Mouse (Mus musculus): ENCODE measurements at regions not wholly inside any gene's neighbourhood (a gene's known extent, or its start where the extent isn't known, plus 50 kb on each side); places are given as distances from the start of the nearest gene placed in this dataset.

DNA sequence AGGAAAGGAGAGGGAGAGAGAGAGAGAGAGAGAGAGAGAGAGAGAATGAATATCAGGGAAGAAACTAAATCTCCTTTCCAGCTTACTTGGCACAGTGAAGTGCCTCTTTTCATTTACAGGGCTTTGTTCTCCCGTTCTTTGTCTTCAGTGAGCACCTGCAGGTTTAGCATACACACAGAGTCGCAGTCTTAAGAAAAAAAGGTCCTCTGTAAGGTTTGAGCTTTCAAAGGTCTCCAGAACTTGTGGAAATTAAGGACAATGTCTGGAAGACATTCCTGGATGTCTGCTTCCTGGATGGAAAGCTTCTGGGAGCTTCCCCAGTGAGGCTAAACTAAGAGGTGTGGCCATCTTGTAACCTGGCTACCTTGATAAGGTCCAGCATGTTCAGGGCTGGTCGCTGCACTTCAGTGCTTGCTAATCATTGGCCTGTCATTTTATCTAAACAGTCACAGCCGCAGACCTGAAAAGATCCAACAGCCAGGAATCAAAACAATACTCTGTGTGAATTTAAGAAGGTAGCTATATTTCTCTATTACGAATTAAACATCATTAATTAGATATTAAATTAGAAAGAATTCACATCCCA lies 113.1 kb upstream of the Ralgapa2 start:
- no peak for DNase-seq (ENCODE audit: low spot score)

DNA sequence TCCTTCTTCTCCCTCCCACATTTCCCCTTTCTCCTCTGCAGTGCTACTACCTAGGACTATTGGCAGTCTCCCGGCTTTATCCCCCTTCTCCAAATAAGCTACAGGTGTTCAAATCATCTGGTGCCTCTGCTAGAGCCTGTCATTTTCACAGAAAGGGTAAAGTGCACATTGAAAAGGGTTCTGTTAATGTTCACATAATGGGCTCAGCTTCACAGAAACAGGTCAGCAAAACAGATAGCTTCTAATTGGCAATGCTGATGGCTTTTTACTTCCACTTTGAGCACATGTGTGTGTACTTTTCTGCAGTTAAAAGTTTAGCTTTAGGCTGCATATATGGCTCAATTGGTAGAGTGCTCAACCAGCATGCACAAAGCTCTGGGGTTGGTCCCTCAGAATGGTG lies 114.4 kb upstream of the Ralgapa2 start:
- DNase-seq (ENCODE audit: low spot score): no peak

DNA sequence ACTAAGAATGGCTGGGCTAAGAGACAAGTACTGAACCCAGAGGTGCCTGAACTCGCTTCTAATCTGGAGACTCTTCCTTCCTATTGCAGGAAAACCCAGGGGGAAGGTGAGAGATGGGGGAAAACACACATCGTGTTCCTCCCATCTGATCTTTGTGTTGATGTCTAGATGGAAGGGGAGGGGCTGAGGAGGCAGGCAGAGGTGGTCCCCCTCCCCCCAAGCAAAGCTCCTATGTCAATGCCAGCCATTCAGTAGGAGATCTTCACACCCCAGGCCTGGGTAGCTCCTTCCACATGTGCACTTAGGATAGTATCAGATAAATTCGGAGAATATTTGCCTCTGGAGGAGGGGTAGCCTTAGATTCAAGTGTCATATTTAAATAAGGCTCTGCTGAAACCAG lies 118.0 kb upstream of the Ralgapa2 start:
- DNase-seq (ENCODE audit: low spot score): no peak

DNA sequence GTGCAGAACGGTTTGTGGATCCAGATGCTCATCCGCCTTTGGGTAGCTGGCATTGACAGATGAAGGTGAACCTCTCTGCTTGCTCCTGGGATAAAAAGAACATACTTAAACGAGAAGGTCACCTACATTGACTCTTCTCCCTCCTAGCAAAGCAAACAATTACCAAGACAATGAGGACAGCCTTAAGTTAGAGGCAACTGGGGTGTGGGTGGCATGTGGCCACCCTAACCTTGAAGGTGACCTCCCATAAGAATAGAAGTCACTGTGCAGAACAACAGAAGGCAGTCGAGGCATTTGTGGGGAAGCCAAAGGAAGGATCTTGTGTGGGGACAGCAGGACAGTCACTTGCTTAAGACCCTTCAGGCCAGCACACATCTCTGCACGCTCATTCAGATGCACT lies 119.0 kb upstream of the Ralgapa2 start:
- no peak for DNase-seq (ENCODE audit: low spot score)

DNA sequence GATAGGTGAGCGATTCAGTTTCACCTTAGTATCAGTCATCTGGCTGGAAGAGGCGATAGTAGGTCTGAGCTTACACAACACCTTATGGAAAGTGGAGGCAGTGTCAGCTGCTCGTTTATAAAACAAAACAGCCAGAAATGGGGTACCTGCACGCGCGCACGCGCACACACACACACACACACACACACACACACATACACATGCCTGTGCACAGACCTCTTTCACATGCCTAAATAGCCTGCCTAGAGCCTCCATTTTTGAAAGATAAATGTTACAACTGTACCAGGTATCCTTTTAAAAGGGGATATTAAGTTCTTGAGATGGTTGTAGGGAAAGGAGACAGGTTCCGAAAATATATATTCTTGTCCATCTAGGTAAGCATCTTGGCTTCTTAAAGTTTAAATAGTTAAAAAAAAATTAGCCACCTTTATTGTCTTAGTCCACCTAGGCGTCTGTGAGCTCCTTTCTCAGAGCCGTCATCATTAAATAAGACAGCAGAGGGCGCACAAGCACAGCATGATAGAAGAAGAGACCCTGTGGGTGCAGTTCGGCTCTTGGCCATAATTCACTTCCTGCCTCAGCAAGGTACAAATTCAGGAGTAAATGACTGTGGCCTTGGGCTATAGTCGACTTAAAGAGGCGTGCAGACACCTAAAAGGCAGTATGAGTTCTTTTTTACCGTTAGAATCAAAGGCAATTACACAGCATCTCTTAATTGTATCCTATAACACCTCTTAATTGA lies 121.4 kb upstream of the Ralgapa2 start:
- DNase-seq (ENCODE audit: low spot score): peak; percentile 59

DNA sequence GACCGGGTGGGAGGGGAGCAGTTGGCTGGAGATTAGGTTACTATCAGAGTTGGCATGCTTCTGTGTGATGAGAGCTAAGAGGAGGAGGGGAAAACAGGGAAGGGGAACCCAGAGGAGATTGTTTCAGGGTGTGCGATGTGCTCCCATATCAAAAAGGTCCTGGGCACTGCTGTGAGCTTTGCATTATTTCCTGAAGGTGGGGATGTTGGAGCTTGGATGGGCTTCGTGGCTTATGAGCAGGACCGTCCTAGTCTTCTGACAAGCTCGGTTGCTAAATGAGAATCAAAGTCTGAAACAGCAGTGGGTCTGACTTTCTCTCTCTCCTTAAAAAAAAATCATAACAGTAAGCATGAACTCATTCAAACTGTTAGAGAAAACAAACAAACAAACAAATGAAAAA lies 125.4 kb upstream of the Ralgapa2 start:
- no peak for DNase-seq (ENCODE audit: low spot score)

DNA sequence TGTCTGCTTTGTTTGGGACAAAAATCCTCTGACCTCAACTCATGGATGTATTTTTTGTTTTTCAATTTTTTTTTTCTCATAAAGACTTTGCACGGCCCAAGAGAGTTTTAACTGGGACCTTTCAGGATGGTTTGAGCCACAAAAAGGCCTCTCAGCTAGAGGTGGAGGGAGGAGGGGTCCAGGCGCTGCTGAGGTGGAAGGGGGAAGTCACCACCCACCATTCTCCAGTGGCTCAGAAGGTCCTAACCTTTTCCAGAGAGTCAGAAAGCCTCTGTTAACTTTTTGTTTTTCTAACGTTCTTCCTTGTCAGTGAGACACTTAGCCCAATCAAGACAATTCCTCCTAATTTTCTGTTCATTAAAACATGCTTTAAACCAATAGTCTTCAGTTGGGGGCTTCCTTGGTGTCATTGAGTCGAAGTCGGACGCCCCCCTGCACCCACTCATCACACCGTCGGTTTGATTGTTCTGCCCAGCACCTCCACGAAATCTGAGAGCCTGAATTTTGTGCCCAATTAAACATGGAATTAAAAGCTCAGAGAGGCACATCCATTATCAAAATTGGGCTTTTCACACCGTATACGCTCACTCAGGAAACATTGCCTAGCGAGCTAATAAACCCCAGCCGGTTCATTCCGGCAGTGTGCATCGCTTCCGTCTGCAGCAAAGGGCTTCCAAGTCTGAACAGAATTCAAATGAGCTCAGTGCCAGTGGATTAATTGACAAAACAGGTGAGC lies 134.3 kb upstream of the Ralgapa2 start:
- DNase-seq (ENCODE audit: low spot score): no peak

DNA sequence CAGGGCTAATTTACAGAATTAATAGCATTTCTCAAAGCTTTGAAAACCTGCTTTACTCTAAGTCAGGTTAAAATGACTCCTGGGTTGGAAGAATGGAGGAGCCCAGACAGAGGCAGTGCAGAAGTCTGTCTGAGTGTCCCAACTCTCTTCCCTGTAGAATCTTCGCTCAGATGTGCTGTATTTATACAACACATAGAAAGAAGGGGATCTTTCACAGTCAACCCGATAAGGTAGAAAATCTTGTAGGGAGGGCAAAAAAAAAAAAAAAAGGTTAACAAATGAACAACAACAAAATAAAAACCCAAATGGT lies 134.8 kb upstream of the Ralgapa2 start:
- DNase-seq (ENCODE audit: low spot score): no peak

DNA sequence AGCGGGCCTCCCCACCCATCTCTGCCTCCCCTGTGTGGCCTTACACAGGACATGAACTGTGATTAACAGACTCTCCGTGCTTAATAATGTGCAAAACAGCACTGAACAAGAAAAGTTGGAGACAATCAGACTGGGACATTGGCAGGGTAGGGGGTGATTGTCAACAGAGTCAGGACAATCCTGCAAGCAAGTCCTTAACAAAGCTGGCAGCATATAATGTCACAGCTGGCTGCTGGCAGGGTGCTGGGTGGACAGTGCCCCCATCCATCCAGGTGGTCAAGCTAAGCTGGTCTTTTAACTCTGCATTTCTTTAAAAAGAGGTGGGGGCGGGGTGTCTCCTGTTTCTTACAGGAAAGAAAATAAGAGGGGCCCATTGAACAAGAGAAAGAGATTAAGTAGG lies 149.2 kb upstream of the Ralgapa2 start:
- no peak for DNase-seq (ENCODE audit: low spot score)

DNA sequence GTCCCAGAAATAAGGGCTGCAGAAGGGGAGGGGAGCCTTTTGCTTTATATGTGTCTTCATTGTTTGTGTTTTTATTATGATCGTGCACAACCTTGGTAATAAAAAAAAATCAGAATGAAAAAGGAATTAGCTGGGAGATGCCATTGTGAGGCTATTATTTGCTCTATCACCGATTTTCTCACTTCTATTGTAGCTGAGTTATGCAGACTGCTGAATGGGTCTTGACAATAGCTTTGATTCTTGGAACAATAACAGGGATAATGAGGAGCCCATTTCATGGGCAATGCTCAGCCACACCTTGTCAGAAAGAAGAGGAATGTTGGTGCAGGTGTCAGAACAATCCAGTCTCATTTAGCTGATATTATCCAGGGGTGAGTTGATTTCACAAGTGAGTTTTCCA lies 160.6 kb upstream of the Ralgapa2 start:
- DNase-seq (ENCODE audit: low spot score): no peak

DNA sequence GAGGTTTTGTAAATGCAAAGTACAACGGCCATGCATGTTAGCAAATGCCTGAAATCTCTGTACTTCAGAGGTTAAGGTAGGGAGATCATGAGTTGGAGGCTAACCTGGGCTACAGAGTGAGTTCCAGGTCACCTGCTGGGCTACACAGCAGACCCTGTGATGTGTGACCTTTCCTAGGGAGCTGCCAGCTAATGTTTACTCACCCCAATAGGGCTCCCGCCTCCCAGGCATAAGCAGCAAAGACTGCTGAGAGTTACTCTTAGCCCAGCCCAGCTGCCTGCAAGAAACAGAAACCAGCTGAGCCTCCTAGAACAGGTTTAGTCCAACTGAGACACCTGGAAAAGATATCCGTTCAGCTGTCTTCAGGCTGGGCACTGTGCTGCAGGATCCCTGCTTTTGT lies 169.8 kb upstream of the Ralgapa2 start:
- DNase-seq (ENCODE audit: low spot score): no peak

DNA sequence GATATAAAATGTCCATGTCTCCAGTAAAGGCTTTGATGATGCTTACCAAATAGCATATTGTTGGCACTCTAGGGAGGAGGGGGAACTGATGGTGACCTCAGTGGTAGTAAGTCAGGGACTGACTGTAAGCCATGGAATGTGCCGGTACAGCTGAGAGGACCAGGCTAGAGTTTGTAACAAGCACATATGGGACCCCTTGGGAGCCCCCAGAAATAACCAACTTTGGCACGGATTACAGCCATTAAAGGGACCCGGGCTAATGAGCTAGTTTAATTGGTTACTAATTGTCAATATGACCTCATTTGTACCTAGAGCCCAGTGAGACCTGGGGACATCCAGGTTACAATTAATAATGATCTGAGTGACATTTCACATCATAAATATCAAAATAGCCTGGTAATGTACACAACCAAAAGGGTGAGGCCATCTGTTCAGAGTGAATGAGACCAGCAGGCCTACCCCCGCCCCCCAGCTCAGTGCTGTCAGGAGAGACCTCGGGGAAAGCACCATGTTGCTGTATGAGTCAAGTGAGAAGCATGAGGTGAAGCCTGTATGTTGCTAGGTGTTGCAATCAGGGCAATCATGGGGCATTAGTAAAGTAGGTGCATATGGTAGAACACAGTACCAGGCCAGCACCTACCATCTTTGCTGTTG lies 169.7 kb upstream of the Kiz start:
- DNase-seq (ENCODE audit: low spot score): no peak

DNA sequence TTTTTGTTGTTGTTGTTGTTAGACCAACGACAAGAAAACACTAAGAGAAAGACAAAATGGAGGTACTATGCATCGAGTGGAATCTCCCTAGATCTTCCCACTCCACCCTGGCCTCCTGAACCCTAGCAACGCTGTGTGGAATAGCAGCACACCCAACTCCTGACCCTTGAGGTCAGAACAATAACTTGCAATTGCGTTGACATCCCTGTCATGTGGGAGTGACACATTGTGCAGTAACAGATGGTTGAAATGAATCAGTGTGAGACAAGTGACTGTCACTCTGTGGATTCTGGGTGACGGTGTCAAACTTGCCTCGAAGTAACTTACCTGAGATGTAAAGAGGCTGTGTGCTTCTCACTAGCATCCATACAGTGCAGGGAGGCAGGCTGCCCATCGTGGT lies 167.1 kb upstream of the Kiz start:
- DNase-seq (ENCODE audit: low spot score): no peak

DNA sequence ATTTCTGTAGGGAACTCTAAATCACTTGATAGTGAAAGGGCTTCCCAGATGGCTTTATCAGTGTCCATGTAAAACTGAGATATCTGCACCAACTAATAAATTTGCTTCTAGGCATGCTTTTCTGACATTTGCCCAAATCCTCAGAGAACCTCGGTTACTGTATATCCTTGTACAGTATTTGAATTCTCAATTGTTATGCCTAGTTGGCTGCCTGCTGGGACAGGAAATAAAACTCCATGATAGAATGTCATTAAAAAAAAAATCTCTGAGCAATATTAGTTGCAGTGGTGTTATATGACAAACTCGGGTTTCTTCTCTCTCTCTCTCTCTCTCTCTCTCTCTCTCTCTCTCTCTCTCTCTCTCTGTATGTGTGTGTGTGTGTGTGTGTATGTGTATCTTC lies 162.2 kb upstream of the Kiz start:
- no peak for DNase-seq (ENCODE audit: low spot score)

DNA sequence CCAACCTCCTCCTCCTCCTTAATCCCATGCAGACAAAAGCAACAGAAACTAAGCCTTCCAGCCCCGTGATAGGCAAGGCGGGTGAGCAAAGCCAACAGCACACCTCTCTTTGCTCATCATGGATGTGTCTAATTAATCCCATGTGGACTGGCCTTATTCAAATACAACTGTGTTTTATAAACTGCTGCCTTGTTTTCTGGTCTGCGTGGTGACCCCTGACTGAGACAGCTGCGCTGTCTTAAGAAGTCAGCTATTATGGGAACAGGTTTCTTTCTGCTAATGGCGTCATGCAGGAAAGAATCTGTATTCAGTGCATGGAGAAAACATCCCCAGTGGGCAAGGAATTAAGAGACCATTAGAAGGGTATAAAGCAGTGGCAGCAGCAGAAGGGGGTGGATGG lies 161.6 kb upstream of the Kiz start:
- no peak for DNase-seq (ENCODE audit: low spot score)

DNA sequence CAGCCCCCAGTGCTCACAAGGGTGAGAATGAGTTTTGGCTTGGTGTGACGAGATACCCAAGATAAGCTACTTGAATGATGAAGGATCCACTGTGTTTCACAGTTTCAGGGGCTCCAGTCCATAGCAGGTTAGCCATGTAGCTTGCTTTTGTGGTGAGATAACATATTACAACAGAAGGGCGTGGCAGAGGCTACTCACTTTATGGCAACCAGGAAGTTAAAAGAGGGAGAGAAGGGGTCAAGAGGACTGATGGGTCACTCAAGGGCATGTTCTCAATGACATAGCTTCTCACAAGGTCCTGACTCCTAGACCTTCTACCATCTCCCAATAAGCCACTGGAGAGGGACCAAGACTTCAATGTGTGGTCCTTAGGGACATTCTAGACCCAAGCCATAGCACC lies 159.4 kb upstream of the Kiz start:
- no peak for DNase-seq (ENCODE audit: low spot score)

DNA sequence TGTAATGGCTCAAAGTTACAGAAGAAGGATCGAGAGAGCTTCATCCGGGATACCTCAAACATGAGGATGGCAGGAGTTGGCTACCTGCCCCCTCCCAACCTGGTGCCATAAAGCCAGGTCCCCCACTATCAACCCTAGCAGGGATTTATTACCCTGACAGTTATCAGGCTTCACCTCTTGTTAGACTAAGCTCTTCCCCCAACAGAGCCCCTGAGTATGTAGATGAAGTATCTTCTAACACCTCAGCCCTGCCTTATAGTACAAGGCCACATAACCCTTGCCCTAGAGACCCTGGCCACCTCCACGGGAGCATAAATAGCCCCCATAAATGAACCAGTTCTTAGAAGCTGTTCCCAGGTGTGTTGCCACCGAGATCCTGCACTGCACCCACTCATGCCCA lies 158.9 kb upstream of the Kiz start:
- no peak for DNase-seq (ENCODE audit: low spot score)

DNA sequence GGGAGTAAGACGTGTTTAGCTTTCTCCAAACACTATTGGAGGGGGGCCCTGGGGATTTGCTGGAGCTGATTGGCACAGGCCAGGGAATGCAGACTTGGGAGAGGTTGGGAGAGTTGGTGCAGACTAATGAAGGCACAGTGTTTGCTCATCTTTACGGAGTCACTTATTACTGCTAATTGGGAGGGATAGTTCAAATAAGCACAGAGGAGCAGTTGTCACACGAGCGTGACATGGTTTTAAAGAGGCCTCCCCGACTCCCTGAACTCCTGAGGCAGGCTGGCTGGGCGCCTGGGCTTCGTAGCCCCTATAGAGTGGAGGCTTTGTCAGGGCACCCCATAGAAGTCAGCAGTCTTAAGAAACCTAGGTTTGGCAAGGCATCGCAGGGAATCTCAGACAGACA lies 145.0 kb upstream of the Kiz start:
- DNase-seq (ENCODE audit: low spot score): no peak

DNA sequence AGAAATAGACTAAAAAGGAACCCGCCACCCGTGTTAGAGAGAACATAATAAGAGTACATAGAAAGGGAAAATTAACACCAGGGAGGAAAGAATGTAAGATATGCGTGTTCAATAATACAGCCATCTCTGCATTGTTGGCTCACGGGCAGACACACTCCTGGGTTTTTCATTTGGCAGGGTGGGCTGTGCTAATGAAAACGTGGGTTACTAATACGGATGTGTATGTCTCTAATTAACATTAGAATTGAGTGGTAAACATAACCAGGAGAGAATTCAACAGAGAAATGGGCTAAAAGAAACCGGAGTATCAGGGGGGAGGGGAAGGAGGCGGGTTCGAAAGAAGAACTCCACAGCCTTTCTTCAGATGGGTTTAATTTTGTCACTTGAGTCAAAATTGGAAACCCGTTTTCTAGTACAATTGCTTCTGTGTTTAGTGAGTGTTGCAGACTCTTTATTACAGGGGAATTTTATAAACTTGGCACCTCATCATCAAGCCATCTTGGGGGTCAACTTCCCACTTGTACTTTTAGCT lies 134.4 kb upstream of the Kiz start:
- DNase-seq (ENCODE audit: low spot score): no peak

DNA sequence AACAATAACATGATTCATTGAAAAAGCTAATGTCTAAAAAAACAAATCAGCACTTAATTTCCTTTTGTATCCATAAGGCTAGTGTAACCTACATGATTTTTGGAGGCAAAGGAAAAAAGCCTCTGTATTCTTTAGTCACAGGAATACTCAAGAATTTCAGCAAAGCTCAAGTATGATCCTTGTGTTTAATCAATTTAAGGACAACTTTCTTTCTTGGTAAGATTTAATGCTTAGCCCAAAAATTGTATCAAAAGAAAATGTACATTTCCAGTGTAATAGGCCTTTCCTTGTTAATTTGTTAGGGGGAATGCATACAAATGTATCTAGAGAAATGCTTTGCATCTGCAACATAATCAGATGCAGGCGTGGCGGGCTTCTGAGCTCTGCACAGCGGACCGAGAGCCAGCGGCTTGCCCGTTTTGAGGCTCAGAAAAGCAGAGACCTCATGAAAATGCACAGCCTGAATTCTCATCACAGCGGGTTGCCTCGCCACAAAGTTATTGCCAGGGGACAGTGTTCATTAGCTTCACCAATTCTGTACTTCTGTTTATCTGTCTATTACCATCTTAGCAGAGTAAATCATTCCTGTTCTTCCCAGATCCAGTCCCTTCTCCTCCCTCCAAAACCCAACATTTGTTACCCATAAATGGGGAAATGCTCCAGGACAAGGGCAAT lies 133.2 kb upstream of the Kiz start:
- no peak for DNase-seq (ENCODE audit: low spot score)

DNA sequence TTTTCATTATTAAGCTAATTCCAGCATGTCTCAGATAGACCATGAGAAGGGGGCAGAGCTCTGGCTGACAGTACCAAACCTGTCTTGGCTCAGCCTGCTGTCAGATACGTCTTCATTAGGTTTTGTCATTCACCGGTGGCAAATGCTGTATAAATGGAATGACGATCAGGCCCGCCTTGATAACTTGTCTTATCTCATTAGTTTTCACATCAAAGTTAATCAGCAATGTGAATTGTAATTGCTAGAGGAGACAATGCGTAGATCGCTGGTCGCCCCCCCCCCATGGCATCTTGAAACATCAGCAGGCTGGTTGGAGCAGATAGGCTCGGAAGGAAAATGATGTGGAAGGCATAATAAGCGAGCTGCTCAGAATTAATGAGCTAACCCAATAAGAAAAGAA lies 132.5 kb upstream of the Kiz start:
- no peak for DNase-seq (ENCODE audit: low spot score)

DNA sequence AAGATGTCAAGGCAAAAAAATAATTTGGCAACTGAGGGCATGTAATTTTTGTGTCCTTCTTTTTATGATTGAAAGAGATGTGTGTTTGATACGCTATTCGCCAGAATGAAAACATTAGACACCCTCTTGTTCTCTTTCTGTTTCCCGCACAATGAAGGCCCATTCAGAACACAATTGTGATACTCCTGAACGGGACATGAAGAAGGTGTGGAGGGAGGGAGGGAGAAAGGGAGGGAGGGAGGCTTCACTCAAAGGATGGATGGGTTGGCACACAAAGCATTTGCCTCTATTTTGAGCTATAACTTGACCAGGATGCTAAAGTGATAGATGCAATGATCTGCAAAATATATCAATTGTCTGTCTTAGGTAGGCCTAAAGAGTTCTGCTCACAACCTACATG lies 132.0 kb upstream of the Kiz start:
- DNase-seq (ENCODE audit: low spot score): no peak
